Mouse (Mus musculus) gastrocnemius, adult 2 months (tissue): ENCODE data around the gene Klf3. TPM values are rescaled to one million over a fixed set of nuclear protein-coding genes. Genes with fewer than 3 reads are reported as not detected.

Experiments
- DNase-seq: peaks from one replicate; pipeline ENCODE4 v3.0.0; 2022
- H3K27ac ChIP-seq: fragments of 200-600 bp; 2 replicates; pipeline ENCODE4 v1.8.1; 2022; ENCODE audit warnings: mild to moderate bottlenecking
- H3K4me3 ChIP-seq: fragments of 200-600 bp; 2 replicates; pipeline ENCODE4 v1.8.1; 2022; ENCODE audit warnings: mild to moderate bottlenecking, moderate library complexity
- CTCF ChIP-seq: fragments of 200-600 bp; IDR thresholded peaks from 2 replicates; pipeline ENCODE4 v1.8.1; 2022; ENCODE audit warnings: antibody characterized with exemption, mild to moderate bottlenecking, moderate library complexity
- intact Hi-C: fragments of 180-260 bp; cut with DNase I; formaldehyde crosslinking; loops from one replicate; pipeline ENCODE4 v1.15.1; 2025
- total RNA-seq, 2 experiments: library from RNA; stranded (reverse); gene quantifications; 2 replicates each; pipeline ENCODE4 v1.2.3; 2021

Gene Klf3
- total RNA-seq, 2 experiments from 2014 or later: 18.2 to 20.4 TPM

- TF ChIP-seq CTCF: no peak
- intact Hi-C loops: loop anchor here (5.0 kb wide), 2 partner anchors 235 to 525 kb away; no protein-coding TSS in a partner anchor
Measured at GRCm38 (mm10) chr5:64812124-64812982, 9.2 kb downstream of the Klf3 start.

GRCm38 (mm10) chr5:64812983-64813304, 9.8 kb downstream of the Klf3 start:
- TF ChIP-seq CTCF: no peak
- intact Hi-C loops: loop anchor here (1.0 to 5.0 kb wide), 4 partner anchors 236 to 526 kb away; no protein-coding TSS in a partner anchor
- DNase-seq: no peak
- H3K27ac ChIP-seq: peak overlapping the region; percentile 100
- peak overlapping the region; percentile 99 for H3K4me3 ChIP-seq

More at GRCm38 (mm10) chr5:64812124-64812982, 9.2 kb downstream of the Klf3 start:
- Histone ChIP-seq H3K4me3 (peak overlapping the region; percentile 99), H3K27ac (peak overlapping the region; percentile 100)
- peak; percentile 92 for DNase-seq

- intact Hi-C loops: loop anchor here (1.0 to 5.0 kb wide), 4 partner anchors 236 to 526 kb away; no protein-coding TSS in a partner anchor
- Histone ChIP-seq H3K4me3 (peak overlapping the region; percentile 99), H3K27ac (peak overlapping the region; percentile 100)
- TF ChIP-seq CTCF: peak; percentile 97
- DNase-seq: peak; percentile 84
Measured at GRCm38 (mm10) chr5:64813361-64813760, 10.2 kb downstream of the Klf3 start.

DNA sequence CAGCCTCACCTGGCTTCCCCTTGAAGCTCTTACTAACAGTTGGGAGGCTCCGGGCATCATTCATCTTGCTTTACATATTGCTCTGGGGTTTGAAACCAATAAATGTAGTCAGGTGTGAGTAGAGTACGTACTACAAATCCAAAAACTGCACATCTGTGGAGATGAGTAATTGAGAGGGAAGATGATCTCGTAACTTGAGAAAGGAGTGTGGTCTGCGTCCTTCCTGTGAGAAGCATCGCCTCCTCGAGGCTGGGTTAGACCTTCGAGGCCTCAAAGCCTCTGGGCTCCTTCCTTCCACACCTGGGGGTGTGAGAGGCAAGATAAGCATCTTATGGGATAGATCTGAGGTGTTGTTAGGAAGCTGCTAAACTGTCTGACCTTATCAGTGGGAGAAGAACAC, 11.2 kb downstream of the Klf3 start:
- peak overlapping the region; percentile 99 for H3K4me3 ChIP-seq
- no peak for TF ChIP-seq CTCF
- DNase-seq: no peak
- intact Hi-C loops: loop anchor here (5.0 kb wide), 2 partner anchors 237 to 527 kb away; no protein-coding TSS in a partner anchor
- H3K27ac ChIP-seq: peak overlapping the region; percentile 24

DNA sequence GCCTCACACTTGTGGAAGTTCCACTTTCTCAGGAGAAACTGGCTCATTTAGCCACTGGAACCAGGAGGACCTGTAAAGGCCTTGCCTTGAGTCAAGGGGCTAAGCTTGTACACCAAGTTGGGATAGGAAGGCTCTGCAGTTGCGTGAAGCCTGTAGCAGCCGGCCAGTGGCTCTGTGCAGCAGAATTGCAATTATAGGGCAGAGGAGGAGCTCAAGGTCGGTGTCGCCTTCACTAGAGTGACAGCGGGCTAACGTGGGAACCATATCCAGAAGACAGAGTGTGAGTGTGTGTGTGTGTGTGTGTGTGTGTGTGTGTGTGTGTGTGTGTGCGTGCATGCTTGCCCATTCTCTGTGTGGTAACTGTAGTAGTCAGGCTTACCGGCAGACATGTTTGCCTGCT, 12.4 kb downstream of the Klf3 start:
- no peak for TF ChIP-seq CTCF
- Histone ChIP-seq H3K4me3 (peak overlapping the region; percentile 26; the same call in 1 of the 2 replicates), H3K27ac (peak overlapping the region; percentile 25; the same call in 1 of the 2 replicates)
- intact Hi-C loops: no loop called here
- DNase-seq: no peak

- intact Hi-C loops: no loop called here
- H3K4me3 ChIP-seq: peak overlapping the region; percentile 28
- TF ChIP-seq CTCF: no peak
- no peak for DNase-seq
- H3K27ac ChIP-seq: peak overlapping the region; percentile 51
Measured at GRCm38 (mm10) chr5:64816290-64816973, 13.2 kb downstream of the Klf3 start.

GRCm38 (mm10) chr5:64816974-64817296, 13.7 kb downstream of the Klf3 start:
- Histone ChIP-seq H3K4me3 (no peak overlapping the region; the same call in 1 of the 2 replicates), H3K27ac (peak overlapping the region; percentile 51; the same call in 1 of the 2 replicates)
- TF ChIP-seq CTCF: no peak
- intact Hi-C loops: no loop called here
- no peak for DNase-seq

GRCm38 (mm10) chr5:64819390-64819789, 16.2 kb downstream of the Klf3 start:
- Histone ChIP-seq H3K27ac (peak overlapping the region; percentile 13; the same call in 1 of the 2 replicates), H3K4me3 (no peak overlapping the region)
- no peak for DNase-seq
- no peak for TF ChIP-seq CTCF
- intact Hi-C loops: no loop called here

GRCm38 (mm10) chr5:64820138-64820537, 16.9 kb downstream of the Klf3 start:
- intact Hi-C loops: loop anchor here (5.0 kb wide), 1 partner anchor 42 kb away; no protein-coding TSS in a partner anchor
- no peak for DNase-seq
- Histone ChIP-seq H3K4me3 (no peak overlapping the region), H3K27ac (peak overlapping the region; percentile 35)
- no peak for TF ChIP-seq CTCF

DNA sequence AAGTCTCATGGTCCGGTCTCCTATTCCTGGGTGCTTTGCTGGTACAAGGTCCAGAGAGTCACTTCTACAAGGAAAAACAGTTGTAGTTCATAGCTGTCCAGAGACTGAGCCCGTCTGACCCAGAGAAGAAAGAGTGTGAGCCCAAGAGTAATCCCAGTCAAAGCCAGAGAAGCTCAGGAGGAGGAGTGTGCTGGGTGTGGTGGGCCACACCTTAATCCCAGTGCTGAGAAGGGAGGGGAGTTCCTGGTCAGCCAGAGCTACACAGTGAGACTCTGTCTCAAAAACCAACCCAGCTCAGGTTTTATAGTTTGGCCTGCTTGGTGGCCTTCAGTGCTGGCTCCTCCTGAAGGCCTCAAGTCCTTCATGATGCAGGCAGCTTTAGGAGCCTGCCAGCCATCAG, 18.1 kb downstream of the Klf3 start:
- peak overlapping the region; percentile 40; the same call in 1 of the 2 replicates for H3K27ac ChIP-seq
- no peak for DNase-seq
- H3K4me3 ChIP-seq: no peak overlapping the region
- no peak for TF ChIP-seq CTCF
- intact Hi-C loops: loop anchor here (5.0 kb wide), 1 partner anchor 41 kb away; no protein-coding TSS in a partner anchor

DNA sequence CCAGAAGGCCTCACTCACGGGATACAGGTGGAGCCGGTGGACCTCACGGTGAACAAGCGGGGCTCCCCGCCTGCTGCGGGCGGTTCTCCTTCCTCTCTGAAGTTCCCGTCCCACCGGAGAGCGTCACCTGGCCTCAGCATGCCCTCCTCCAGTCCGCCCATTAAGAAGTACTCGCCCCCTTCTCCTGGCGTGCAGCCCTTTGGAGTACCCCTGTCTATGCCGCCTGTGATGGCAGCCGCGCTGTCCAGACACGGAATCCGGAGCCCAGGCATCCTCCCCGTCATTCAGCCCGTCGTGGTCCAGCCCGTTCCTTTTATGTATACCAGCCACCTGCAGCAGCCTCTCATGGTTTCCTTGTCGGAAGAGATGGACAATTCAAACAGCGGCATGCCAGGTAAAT, 18.8 kb downstream of the Klf3 start:
- intact Hi-C loops: loop anchor here (5.0 kb wide), 1 partner anchor 40 kb away; no protein-coding TSS in a partner anchor
- Histone ChIP-seq H3K27ac (no peak overlapping the region), H3K4me3 (no peak overlapping the region)
- TF ChIP-seq CTCF: no peak
- DNase-seq: no peak

GRCm38 (mm10) chr5:64823431-64823830, 20.2 kb downstream of the Klf3 start:
- no peak for TF ChIP-seq CTCF
- Histone ChIP-seq H3K4me3 (no peak overlapping the region), H3K27ac (no peak overlapping the region)
- intact Hi-C loops: loop anchor here (5.0 kb wide), 1 partner anchor 39 kb away; no protein-coding TSS in a partner anchor
- no peak for DNase-seq
